Mouse (Mus musculus) kidney, adult 2 months (tissue): ENCODE results near the gene Trib2. TPM values are rescaled to one million over a fixed set of nuclear protein-coding genes. Genes with fewer than 3 reads are reported as not detected.
A peak's percentile ranks its signal among the peaks of the same experiment; 100 is the strongest.

Experiments used
- DNase-seq: peaks from one replicate; pipeline ENCODE4 v3.0.0; 2021
- H3K27ac ChIP-seq: fragments of 200-500 bp; 2 replicates; pipeline ENCODE4 v1.5.1; 2012; ENCODE audit warnings: low read depth, low read length, control low read depth, inconsistent platforms; ENCODE audit not compliant: insufficient read depth
- H3K27me3 ChIP-seq: fragments of 200-500 bp; replicated peaks from 2 replicates; pipeline ENCODE4 v1.6.1; 2012; ENCODE audit warnings: mild to moderate bottlenecking, moderate library complexity, low read length, inconsistent platforms; ENCODE audit not compliant: control insufficient read depth, insufficient read depth
- H3K36me3 ChIP-seq: fragments of 200-500 bp; 2 replicates; pipeline ENCODE4 v1.6.1; 2012; ENCODE audit warnings: mild to moderate bottlenecking, moderate library complexity, low read length, inconsistent platforms; ENCODE audit not compliant: control insufficient read depth, insufficient read depth
- H3K4me1 ChIP-seq: fragments of 200-500 bp; 2 replicates; pipeline ENCODE4 v1.6.1; 2011; ENCODE audit warnings: low read length; ENCODE audit not compliant: control insufficient read depth, insufficient read depth
- H3K4me3 ChIP-seq: fragments of 200-500 bp; 2 replicates; pipeline ENCODE4 v1.5.1; 2011; ENCODE audit warnings: mild to moderate bottlenecking, low read depth, low read length, control low read depth; ENCODE audit not compliant: insufficient read depth
- CTCF ChIP-seq: fragments of 200-500 bp; conservative IDR thresholded peaks from 2 replicates; pipeline ENCODE4 v1.5.1; 2011; ENCODE audit warnings: low read depth, mild to moderate bottlenecking, control low read depth, low read length, moderate library complexity, mixed read lengths; ENCODE audit not compliant: insufficient read depth, insufficient read length
- POLR2A ChIP-seq: fragments of 200-500 bp; IDR thresholded peaks from one replicate; pipeline ENCODE4 v1.6.1; 2011; ENCODE audit warnings: low read depth, low read length, control low read depth
- WGBS: fragments of 180-500 bp; shearing (Covaris S2); methylation state at CpG from one replicate; pipeline ENCODE4 v1.1.7; 2018; 5-methylcytosine and 5-hydroxymethylcytosine counted together
- polyA plus RNA-seq: library from polyadenylated mRNA; depleted of rRNA; stranded (reverse); fragments of >200 nt; gene quantifications from 2 replicates; pipeline ENCODE4 v1.2.3, GENCODE M21; 2012; rRNA removed

Gene Trib2
- 22.2 and 24.5 TPM in 2 replicates for polyA plus RNA-seq

DNA sequence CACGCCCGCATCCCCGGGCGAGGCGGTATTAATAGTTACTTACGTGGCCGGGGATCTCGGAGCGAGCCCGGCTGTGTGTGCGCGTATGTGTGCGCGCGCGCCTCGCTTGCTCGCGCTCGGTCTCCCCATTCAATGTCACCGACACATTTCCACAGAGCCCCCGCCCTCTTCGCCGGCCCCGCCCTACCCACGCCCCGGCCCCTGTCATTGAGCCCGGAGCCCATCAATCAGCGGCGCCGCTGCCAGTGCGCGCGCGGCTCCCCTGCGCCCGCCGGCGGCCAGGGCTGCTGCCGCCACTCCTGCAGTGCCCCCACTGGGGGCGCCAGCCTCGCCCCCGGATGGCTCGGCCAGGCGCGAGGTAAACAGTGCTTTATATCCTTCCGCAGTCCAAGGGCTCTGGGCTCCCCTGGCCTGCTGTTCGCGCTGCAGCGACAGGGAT lies at the start of gene Trib2:
Trib2 (minus strand) TSS at position 183 of the 439 bp plus-strand sequence.
- WGBS: under 1% methylated on average over 50 of the region's 50 CpGs
- Histone ChIP-seq H3K36me3 (no peaks in the 10 kb centered on the region), H3K4me3 (peak within 1 kb of the TSS; percentile 81), H3K4me1 (peaks cover 11% of the 10 kb centered on the region; the same call in 1 of the 2 replicates), H3K27ac (peak within 1 kb of the TSS; percentile 93), H3K27me3 (no peaks in the 10 kb centered on the region)
- TF ChIP-seq CTCF: peak; percentile 40; the same call in 1 of the 2 replicates
- TF ChIP-seq POLR2A: peak; percentile 77
- DNase-seq: peak; percentile 97

DNA sequence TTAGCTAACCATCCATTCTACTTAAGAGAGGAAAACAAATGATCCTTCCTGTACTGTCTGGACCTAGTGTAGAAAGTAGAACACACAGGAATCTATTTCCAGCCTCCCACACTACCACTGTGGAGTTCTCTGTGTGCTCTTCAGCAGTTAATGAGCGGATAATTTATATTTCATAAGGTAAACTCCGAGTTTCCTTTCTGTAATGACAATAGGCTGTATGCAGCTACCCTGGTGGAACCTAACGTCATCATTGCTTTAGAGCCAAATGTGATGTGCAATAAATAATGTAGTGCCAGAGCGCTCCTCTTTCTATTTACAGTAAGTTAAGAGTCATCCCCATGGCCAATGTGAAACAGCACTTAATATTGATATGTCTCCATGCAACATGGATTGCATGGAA lies 41.3 kb upstream of the Trib2 start:
- no peak for DNase-seq
- 82% methylated on average over 4 of the region's 4 CpGs for WGBS
- Histone ChIP-seq H3K4me3 (no peak overlapping the region), H3K36me3 (no peaks in the 10 kb centered on the region), H3K27me3 (no peaks in the 10 kb centered on the region), H3K4me1 (no peaks in the 10 kb centered on the region), H3K27ac (no peak overlapping the region)
- TF ChIP-seq CTCF: no peak
- TF ChIP-seq POLR2A: no peak

DNA sequence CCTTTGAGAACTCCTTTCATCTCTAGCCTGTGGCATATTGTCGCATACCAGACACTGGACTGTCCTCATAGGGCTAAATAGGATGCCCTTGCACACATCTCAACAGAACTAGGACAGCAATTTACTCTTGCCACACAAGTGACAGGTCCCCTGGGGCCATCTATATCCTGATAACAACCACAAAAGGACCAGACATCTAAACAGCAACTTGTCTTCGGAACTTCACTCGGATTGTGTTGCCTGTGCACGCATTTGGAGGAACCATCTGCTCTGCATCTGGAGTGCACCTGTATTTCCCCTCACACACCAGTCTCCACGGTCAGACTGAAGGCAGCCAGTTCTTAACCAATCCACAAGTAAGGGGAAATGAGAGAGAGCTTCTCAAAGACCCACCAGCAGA lies 39.2 kb upstream of the Trib2 start:
- 93% methylated on average over 5 of the region's 5 CpGs for WGBS
- no peak for DNase-seq
- Histone ChIP-seq H3K4me1 (peaks cover 8% of the 10 kb centered on the region; the same call in 1 of the 2 replicates), H3K27me3 (no peaks in the 10 kb centered on the region), H3K4me3 (no peak overlapping the region), H3K27ac (no peak overlapping the region), H3K36me3 (no peaks in the 10 kb centered on the region)
- TF ChIP-seq POLR2A (no peak), CTCF (no peak)

DNA sequence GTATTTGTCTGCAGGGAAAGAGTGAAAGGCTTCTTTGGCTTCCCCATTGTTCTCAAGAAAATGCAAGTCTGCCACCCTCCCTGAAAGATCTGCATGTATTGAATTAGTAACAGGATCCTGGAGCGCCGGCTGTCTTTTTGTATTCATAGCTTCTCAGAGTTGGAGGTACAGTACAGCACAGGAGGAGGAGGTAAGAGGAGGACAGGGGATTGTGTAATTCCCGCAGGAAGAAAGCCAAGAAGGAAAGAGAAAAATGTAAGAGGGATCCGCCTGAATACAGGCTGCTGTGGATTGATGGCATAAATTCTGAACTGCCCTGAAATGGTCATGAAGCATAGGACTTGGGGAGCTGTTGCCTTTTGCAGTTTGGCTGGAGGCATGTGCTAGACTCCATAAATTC lies 36.1 kb upstream of the Trib2 start:
- no peak overlapping the region for H3K27ac ChIP-seq
- H3K36me3 ChIP-seq: no peaks in the 10 kb centered on the region
- H3K4me1 ChIP-seq: peaks cover 17% of the 10 kb centered on the region; the same call in 1 of the 2 replicates
- no peak overlapping the region for H3K4me3 ChIP-seq
- DNase-seq: peak; percentile 63
- no peak for TF ChIP-seq CTCF
- TF ChIP-seq POLR2A: no peak
- no peaks in the 10 kb centered on the region for H3K27me3 ChIP-seq
- 52% methylated on average over 4 of the region's 4 CpGs for WGBS

DNA sequence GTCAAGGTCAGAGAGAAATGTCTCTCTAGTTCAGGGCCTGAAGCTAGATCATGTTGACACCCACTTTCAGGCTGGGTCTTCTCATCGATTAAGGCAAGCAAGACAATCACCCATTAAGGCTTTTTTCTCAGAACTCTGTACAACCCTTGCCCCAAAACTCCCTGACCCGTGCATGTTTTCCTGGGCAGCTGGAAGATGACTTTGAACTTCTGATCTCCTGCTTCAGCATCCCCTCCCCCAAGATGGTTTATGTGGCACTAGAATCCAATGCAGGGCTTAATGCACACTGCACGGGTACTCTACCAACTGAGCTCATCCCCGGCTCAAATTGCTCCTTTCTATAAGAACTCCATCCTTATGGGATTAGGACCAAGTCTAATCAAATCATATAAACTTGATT lies 35.3 kb upstream of the Trib2 start:
- Histone ChIP-seq H3K4me3 (no peak overlapping the region), H3K27me3 (no peaks in the 10 kb centered on the region), H3K36me3 (no peaks in the 10 kb centered on the region), H3K4me1 (peaks cover 17% of the 10 kb centered on the region; the same call in 1 of the 2 replicates), H3K27ac (no peak overlapping the region)
- DNase-seq: peak; percentile 90
- WGBS: 55% methylated on average over 4 of the region's 4 CpGs
- TF ChIP-seq POLR2A: no peak
- no peak for TF ChIP-seq CTCF

DNA sequence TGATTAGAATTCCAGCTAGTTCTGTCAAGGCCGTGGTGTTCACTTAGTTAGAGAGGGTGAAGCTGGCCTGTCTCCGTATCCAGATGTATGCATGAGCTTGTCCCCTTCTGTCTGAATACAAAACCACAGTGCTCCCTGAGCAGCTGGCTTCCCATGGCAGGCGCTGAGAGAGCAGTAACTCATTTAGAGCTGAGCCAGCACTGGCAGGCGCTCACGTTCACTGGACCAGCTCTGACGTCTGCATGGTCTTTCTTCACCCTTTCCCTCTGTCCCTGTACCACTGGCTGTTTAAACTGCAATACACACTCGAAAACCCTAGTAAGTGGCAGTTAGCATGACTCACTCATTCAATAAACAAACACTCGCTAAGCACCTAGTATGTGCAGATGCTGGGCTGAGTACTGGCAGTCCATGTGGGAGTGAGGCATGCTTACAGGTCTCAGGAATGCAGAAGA lies 33.7 kb upstream of the Trib2 start:
- 48% methylated on average over 8 of the region's 8 CpGs for WGBS
- TF ChIP-seq POLR2A (no peak), CTCF (no peak)
- peaks cover 17% of the 10 kb centered on the region; the same call in 1 of the 2 replicates for H3K4me1 ChIP-seq
- peak; percentile 87 for DNase-seq
- H3K36me3 ChIP-seq: no peaks in the 10 kb centered on the region
- H3K27ac ChIP-seq: peak overlapping the region; percentile 71
- H3K27me3 ChIP-seq: no peaks in the 10 kb centered on the region
- peak overlapping the region; percentile 16 for H3K4me3 ChIP-seq

DNA sequence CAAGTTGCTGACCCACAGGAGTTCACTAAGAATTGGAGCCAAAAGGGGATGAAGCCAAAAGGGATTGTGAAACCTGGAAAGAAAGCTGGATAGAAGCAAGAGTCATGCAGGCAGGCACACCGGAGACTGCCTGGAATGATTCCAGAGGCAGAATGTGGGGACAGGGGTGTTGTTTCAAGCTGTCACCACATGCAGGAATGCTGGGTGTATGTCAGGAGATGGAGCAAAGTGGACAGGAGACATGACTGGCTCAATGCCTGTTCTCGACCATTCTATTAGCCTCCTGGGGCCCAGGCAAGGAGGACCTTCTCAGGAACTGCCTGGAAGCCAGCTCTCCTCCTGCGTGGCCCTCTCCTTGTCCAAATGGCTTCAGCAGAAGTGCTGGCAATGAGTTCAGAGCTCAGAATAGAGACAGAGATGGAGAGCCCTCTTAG lies 33.2 kb upstream of the Trib2 start:
- Histone ChIP-seq H3K4me1 (peaks cover 17% of the 10 kb centered on the region; the same call in 1 of the 2 replicates), H3K27me3 (no peaks in the 10 kb centered on the region), H3K36me3 (no peaks in the 10 kb centered on the region), H3K4me3 (peak overlapping the region; percentile 14), H3K27ac (peak overlapping the region; percentile 71)
- TF ChIP-seq POLR2A: no peak
- DNase-seq: peak; percentile 95
- 38% methylated on average over 3 of the region's 3 CpGs for WGBS

DNA sequence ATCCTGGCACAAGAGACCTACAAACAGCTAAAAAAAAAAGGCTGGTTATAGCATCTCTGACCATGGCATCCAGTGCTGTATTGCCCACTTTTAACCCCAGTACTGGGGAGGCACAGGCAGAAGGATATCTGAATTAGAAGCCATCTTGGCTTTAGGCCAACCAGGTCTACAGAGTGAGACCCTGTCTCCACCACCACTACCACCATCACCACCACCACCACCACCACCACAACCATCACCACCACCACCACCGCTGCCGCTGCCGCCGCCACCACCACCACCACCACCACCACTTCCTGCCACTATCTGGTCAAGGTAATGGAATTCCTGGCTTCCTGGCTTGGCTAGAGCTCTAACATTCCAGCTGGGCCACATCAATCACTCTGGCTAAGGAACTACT lies 31.7 kb upstream of the Trib2 start:
- peaks cover 20% of the 10 kb centered on the region; the same call in 1 of the 2 replicates for H3K4me1 ChIP-seq
- no peaks in the 10 kb centered on the region for H3K27me3 ChIP-seq
- H3K36me3 ChIP-seq: no peaks in the 10 kb centered on the region
- 68% methylated on average over 4 of the region's 4 CpGs for WGBS
- H3K27ac ChIP-seq: peak overlapping the region; percentile 52; the same call in 1 of the 2 replicates
- TF ChIP-seq POLR2A (no peak), CTCF (no peak)
- peak overlapping the region; percentile 12; the same call in 1 of the 2 replicates for H3K4me3 ChIP-seq
- DNase-seq: peak; percentile 55
